Mouse (Mus musculus): ENCODE data around the gene Wbp11.

DNA sequence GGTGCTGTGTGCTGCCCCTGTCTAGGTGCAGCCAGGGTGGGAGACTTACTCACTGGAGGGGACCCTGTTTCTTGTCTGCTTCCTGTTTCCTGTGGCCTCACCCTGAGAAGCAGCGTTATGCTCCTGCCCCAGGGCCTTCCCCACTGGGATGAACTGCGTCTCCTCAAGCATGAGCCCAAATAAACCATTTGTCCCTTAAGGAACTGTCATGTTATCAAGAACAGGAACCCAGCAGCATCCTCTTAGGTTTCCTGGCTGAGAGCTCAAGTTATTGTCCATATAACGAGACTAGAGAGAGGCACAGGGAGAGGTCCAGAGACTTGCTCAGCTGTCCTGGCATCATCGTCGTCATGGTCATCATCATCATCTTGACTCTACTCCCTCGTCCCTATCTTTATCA is 22.2 kb upstream of the Wbp11 start:
- TF ChIP-seq CTCF (IDR thresholded peaks at IDR 0.05; ENCODE audit: insufficient read depth, low read length) (no peak), POLR2A (IDR thresholded peaks at IDR 0.05; ENCODE audit: borderline replicate concordance, extremely low read depth, low read depth, low read length) (no peak)
